Mouse (Mus musculus) heart, postnatal 0 days (tissue): Measurements from ENCODE around the gene Prkn. TPM values are rescaled to one million over a fixed set of nuclear protein-coding genes. Genes with fewer than 3 reads are reported as not detected.

Experiments
- ATAC-seq: fragments of 200-750 bp; cut with Nextera tagmentation; 2 replicates; pipeline ENCODE4 v1.8.0; 2017; ENCODE audit warnings: low read depth, moderate number of reproducible peaks, moderate library complexity; ENCODE audit not compliant: insufficient read depth
- DNase-seq: peaks from one replicate; pipeline ENCODE4 v3.0.0-alpha.2; 2016; ENCODE audit warnings: low spot score
- H3K27ac ChIP-seq: fragments of 300-500 bp; sonication (generic); 2 replicates; pipeline ENCODE4 v1.5.1; 2014; ENCODE audit warnings: low read depth, mild to moderate bottlenecking
- H3K27me3 ChIP-seq: fragments of 300-500 bp; sonication (generic); 2 replicates; pipeline ENCODE4 v1.6.1; 2014; ENCODE audit warnings: low read length, mixed read lengths; ENCODE audit not compliant: control insufficient read depth, insufficient read depth
- H3K36me3 ChIP-seq: fragments of 300-500 bp; sonication (generic); replicated peaks from 2 replicates; pipeline ENCODE4 v1.6.1; 2014; ENCODE audit warnings: low read length, mixed read lengths; ENCODE audit not compliant: control insufficient read depth, insufficient read depth
- H3K4me1 ChIP-seq: fragments of 300-500 bp; sonication (generic); 2 replicates; pipeline ENCODE4 v1.6.1; 2014; ENCODE audit warnings: antibody characterized with exemption; ENCODE audit not compliant: control insufficient read depth, insufficient read depth
- H3K4me2 ChIP-seq: fragments of 300-500 bp; sonication (generic); 2 replicates; pipeline ENCODE4 v1.6.1; 2014; ENCODE audit warnings: low read depth, mild to moderate bottlenecking, low read length, moderate library complexity
- H3K4me3 ChIP-seq: fragments of 300-500 bp; sonication (generic); 2 replicates; pipeline ENCODE4 v1.5.1; 2014; ENCODE audit warnings: low read depth, low read length
- H3K9ac ChIP-seq: fragments of 300-500 bp; sonication (generic); replicated peaks from 2 replicates; pipeline ENCODE4 v1.6.1; 2014; ENCODE audit warnings: low read depth, low read length, mixed read lengths
- H3K9me3 ChIP-seq: fragments of 300-500 bp; sonication (generic); replicated peaks from 2 replicates; pipeline ENCODE4 v1.6.1; 2016; ENCODE audit warnings: low read length; ENCODE audit not compliant: control insufficient read depth
- CTCF ChIP-seq: IDR thresholded peaks from 2 replicates; pipeline ENCODE4 v1.5.1; 2016; ENCODE audit warnings: antibody characterized with exemption, control low read depth, low read depth
- EP300 ChIP-seq: IDR thresholded peaks from 2 replicates; pipeline ENCODE4 v1.6.1; 2016; ENCODE audit warnings: antibody characterized with exemption, low read depth
- WGBS: fragments of 180-500 bp; shearing (Covaris S2); extraction: QIAGEN DNeasy Blood & Tissue Kit; methylation state at CpG from one replicate; pipeline ENCODE4 v1.1.7; 2014; 5-methylcytosine and 5-hydroxymethylcytosine counted together
- polyA plus RNA-seq: library from polyadenylated mRNA; unstranded; fragments of >200 nt; fragmentation: Nextera tagmentation; extraction: Ambion mirVana; gene quantifications from 2 replicates; pipeline ENCODE4 v1.2.1, GENCODE M21; 2015
- total RNA-seq: library from RNA; depleted of rRNA; stranded (reverse); fragments of >200 nt; gene quantifications from 2 replicates; pipeline ENCODE4 v1.2.3, GENCODE M21; 2014; ENCODE audit warnings: low replicate concordance

Prkn gene
- total and polyA plus RNA-seq, 2 experiments from 2014 or later, result 4.5 to 14.2 TPM

GRCm38 (mm10) chr17:11402225-11402875, 562.2 kb downstream of the Prkn start:
- no peaks in the 10 kb centered on the region for H3K27me3 ChIP-seq
- H3K4me2 ChIP-seq, result no peak overlapping the region
- H3K4me1 ChIP-seq, result no peaks in the 10 kb centered on the region
- no peaks in the 10 kb centered on the region for H3K36me3 ChIP-seq
- no peak for DNase-seq
- no peak overlapping the region for H3K27ac ChIP-seq
- 70% methylated on average over 2 of the region's 2 CpGs for WGBS
- no peak for TF ChIP-seq EP300
- TF ChIP-seq CTCF, result no peak
- no peak overlapping the region for H3K9ac ChIP-seq
- no peaks in the 10 kb centered on the region for H3K9me3 ChIP-seq
- ATAC-seq, result no peak
- no peak overlapping the region for H3K4me3 ChIP-seq

- no peak for DNase-seq
- Histone ChIP-seq H3K27ac (no peak overlapping the region), H3K4me1 (no peaks in the 10 kb centered on the region), H3K4me2 (no peak overlapping the region), H3K9me3 (no peaks in the 10 kb centered on the region), H3K4me3 (no peak overlapping the region), H3K9ac (no peak overlapping the region), H3K36me3 (no peaks in the 10 kb centered on the region), H3K27me3 (no peaks in the 10 kb centered on the region)
- 22% methylated on average over 10 of the region's 10 CpGs for WGBS
- no peak for ATAC-seq
- no peak for TF ChIP-seq EP300
- no peak for TF ChIP-seq CTCF
Measured at GRCm38 (mm10) chr17:11411414-11411813, 571.2 kb downstream of the Prkn start.

- 55% methylated on average over 5 of the region's 5 CpGs for WGBS
- no peak overlapping the region for H3K4me3 ChIP-seq
- H3K4me1 ChIP-seq, result no peaks in the 10 kb centered on the region
- H3K27ac ChIP-seq, result no peak overlapping the region
- no peak overlapping the region for H3K4me2 ChIP-seq
- no peak for TF ChIP-seq EP300
- no peaks in the 10 kb centered on the region for H3K36me3 ChIP-seq
- no peak overlapping the region for H3K9ac ChIP-seq
- ATAC-seq, result no peak
- no peak for DNase-seq
- no peaks in the 10 kb centered on the region for H3K9me3 ChIP-seq
- H3K27me3 ChIP-seq, result no peaks in the 10 kb centered on the region
Measured at GRCm38 (mm10) chr17:11413688-11414087, 573.5 kb downstream of the Prkn start.

- no peak overlapping the region for H3K4me3 ChIP-seq
- H3K9me3 ChIP-seq, result no peaks in the 10 kb centered on the region
- no peak overlapping the region for H3K9ac ChIP-seq
- no peaks in the 10 kb centered on the region for H3K27me3 ChIP-seq
- H3K4me1 ChIP-seq, result no peaks in the 10 kb centered on the region
- 73% methylated on average over 4 of the region's 4 CpGs for WGBS
- H3K27ac ChIP-seq, result no peak overlapping the region
- no peak for ATAC-seq
- no peaks in the 10 kb centered on the region for H3K36me3 ChIP-seq
- TF ChIP-seq EP300 (no peak), CTCF (no peak)
- H3K4me2 ChIP-seq, result no peak overlapping the region
- DNase-seq, result no peak
Measured at GRCm38 (mm10) chr17:11414288-11414687, 574.1 kb downstream of the Prkn start.

- Histone ChIP-seq H3K27ac (no peak overlapping the region), H3K9ac (no peak overlapping the region), H3K9me3 (no peaks in the 10 kb centered on the region), H3K4me2 (no peak overlapping the region), H3K4me1 (no peaks in the 10 kb centered on the region), H3K36me3 (no peaks in the 10 kb centered on the region), H3K27me3 (no peaks in the 10 kb centered on the region), H3K4me3 (no peak overlapping the region)
- ATAC-seq (no peak), DNase-seq (no peak)
- 63% methylated on average over 3 of the region's 3 CpGs for WGBS
- no peak for TF ChIP-seq EP300
- no peak for TF ChIP-seq CTCF
Measured at GRCm38 (mm10) chr17:11417150-11417549, 577.0 kb downstream of the Prkn start.

GRCm38 (mm10) chr17:11419484-11419883, 579.3 kb downstream of the Prkn start:
- TF ChIP-seq EP300 (no peak), CTCF (no peak)
- H3K9me3 ChIP-seq, result no peaks in the 10 kb centered on the region
- no peaks in the 10 kb centered on the region for H3K36me3 ChIP-seq
- no peaks in the 10 kb centered on the region for H3K27me3 ChIP-seq
- no peak for DNase-seq
- no peaks in the 10 kb centered on the region for H3K4me1 ChIP-seq
- H3K27ac ChIP-seq, result no peak overlapping the region
- H3K4me3 ChIP-seq, result no peak overlapping the region
- no peak overlapping the region for H3K4me2 ChIP-seq
- H3K9ac ChIP-seq, result no peak overlapping the region
- 72% methylated on average over 3 of the region's 3 CpGs for WGBS
- no peak for ATAC-seq
